Mouse (Mus musculus) forebrain, embryonic 15.5 days (tissue): ENCODE measurements around the gene Prr13. TPM values are rescaled to one million over a fixed set of nuclear protein-coding genes. Genes with fewer than 3 reads are reported as not detected.

Source experiments
- ATAC-seq: fragments of 200-750 bp; cut with Nextera tagmentation; replicated peaks from 2 replicates; pipeline ENCODE4 v1.8.0; 2017; ENCODE audit warnings: mild to moderate bottlenecking, moderate TSS enrichment, moderate library complexity
- H3K27ac ChIP-seq: fragments of 300-500 bp; sonication (generic); replicated peaks from 2 replicates; pipeline ENCODE4 v1.5.1; 2015; ENCODE audit warnings: mild to moderate bottlenecking, inconsistent platforms
- H3K27me3 ChIP-seq: fragments of 300-500 bp; sonication (generic); 2 replicates; pipeline ENCODE4 v1.6.1; 2015; ENCODE audit warnings: inconsistent platforms
- H3K36me3 ChIP-seq: fragments of 300-500 bp; sonication (generic); 2 replicates; pipeline ENCODE4 v1.6.1; 2015; ENCODE audit warnings: mild to moderate bottlenecking, inconsistent platforms
- H3K4me1 ChIP-seq: fragments of 300-500 bp; sonication (generic); 2 replicates; pipeline ENCODE4 v1.6.1; 2015; ENCODE audit warnings: inconsistent platforms
- H3K4me2 ChIP-seq: fragments of 300-500 bp; sonication (generic); replicated peaks from 2 replicates; pipeline ENCODE4 v1.6.1; 2015; ENCODE audit warnings: mild to moderate bottlenecking, inconsistent platforms
- H3K4me3 ChIP-seq: fragments of 300-500 bp; sonication (generic); 2 replicates; pipeline ENCODE4 v1.5.1; 2015; ENCODE audit warnings: mild to moderate bottlenecking, inconsistent platforms
- H3K9ac ChIP-seq: fragments of 300-500 bp; sonication (generic); replicated peaks from 2 replicates; pipeline ENCODE4 v1.6.1; 2015; ENCODE audit warnings: mild to moderate bottlenecking, inconsistent platforms
- H3K9me3 ChIP-seq: fragments of 300-500 bp; sonication (generic); 2 replicates; pipeline ENCODE4 v1.6.1; 2016; ENCODE audit warnings: inconsistent platforms
- WGBS: fragments of 180-500 bp; shearing (Covaris S2); methylation state at CpG from one replicate; pipeline ENCODE4 v1.1.7; 2015; ENCODE audit warnings: mixed read lengths; 5-methylcytosine and 5-hydroxymethylcytosine counted together
- polyA plus RNA-seq: library from polyadenylated mRNA; unstranded; fragments of >200 nt; fragmentation: Nextera tagmentation; extraction: Ambion mirVana; gene quantifications from 2 replicates; pipeline ENCODE4 v1.2.1, GENCODE M21; 2015

Gene Prr13
- polyA plus RNA-seq: 85.8 and 89.1 TPM in 2 replicates

DNA sequence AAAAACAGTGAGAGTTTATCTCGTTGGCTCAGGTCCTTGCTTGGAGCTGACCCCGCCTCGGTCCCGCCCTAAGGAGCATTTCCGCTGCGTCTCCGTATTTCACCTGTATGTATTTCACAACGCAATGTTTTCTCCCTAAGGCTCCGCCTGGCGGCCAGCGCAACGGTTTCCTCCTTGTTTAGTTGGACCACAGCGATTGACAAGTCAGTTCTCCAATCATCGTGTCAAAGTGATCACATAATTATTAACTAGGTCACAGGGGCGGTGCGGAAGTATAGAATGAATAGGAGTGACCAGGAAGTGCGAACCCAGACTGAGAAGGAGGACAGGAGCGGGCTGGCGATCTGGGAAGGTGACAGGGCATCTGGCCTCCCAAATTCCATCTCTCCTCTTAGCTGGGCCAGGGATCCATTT is at the start of gene Prr13:
Gene Prr13 (plus strand): TSS at position 125 of the 414 bp plus-strand sequence.
- 0% methylated on average over 19 of the region's 19 CpGs for WGBS

DNA sequence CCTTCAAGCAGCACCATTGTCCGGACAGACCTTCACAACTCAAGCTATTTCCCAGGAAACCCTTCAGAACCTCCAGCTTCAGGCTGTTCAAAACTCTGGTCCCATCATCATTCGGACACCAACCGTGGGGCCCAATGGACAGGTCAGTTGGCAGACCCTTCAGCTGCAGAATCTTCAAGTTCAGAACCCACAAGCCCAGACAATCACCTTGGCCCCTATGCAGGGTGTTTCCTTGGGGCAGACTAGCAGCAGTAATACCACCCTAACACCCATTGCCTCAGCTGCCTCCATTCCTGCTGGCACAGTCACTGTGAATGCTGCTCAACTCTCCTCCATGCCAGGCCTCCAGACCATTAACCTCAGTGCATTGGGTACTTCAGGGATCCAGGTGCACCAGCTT is 49.5 kb upstream of the Prr13 start:
- Histone ChIP-seq H3K4me3 (no peak overlapping the region), H3K27me3 (no peaks in the 10 kb centered on the region), H3K9me3 (no peaks in the 10 kb centered on the region), H3K9ac (no peak overlapping the region), H3K4me2 (no peak overlapping the region), H3K36me3 (peaks cover 45% of the 10 kb centered on the region), H3K27ac (no peak overlapping the region), H3K4me1 (peaks cover 50% of the 10 kb centered on the region)
- WGBS: 93% methylated on average over 3 of the region's 3 CpGs
- no peak for ATAC-seq

More for the DNA sequence above, at the start of gene Prr13:
- H3K4me1 ChIP-seq: peaks cover 15% of the 10 kb centered on the region
- H3K9me3 ChIP-seq: no peaks in the 10 kb centered on the region
- peak; percentile 87 for ATAC-seq
- peak within 1 kb of the TSS; percentile 50 for H3K4me2 ChIP-seq
- no peaks in the 10 kb centered on the region for H3K27me3 ChIP-seq
- H3K27ac ChIP-seq: no peak within 1 kb of the TSS; the same call in 1 of the 2 replicates
- peak within 1 kb of the TSS; percentile 47 for H3K9ac ChIP-seq
- H3K36me3 ChIP-seq: peaks cover 9% of the 10 kb centered on the region; the same call in 1 of the 2 replicates
- peak within 1 kb of the TSS; percentile 44 for H3K4me3 ChIP-seq

DNA sequence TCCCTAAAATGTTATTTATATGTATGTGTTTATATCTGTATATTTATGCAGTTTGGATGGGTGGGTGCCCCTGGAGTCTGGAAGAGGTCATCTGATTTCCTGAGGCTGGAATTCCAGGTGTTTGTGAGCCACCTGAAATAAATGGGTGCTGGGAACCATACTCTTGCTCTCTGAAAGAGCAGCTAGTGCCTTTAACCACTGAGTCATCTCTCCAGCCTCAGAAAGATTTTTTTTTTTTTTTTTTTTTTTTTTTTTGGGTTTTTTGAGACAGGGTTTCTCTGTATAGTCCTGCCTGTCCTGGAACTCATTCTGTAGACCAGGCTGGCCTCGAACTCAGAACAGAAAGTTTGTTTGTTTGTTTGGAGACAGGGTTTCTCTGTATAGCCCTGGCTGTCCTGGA is 47.8 kb upstream of the Prr13 start:
- no peak overlapping the region for H3K9ac ChIP-seq
- H3K4me3 ChIP-seq: no peak overlapping the region
- peak overlapping the region; percentile 2; the same call in 1 of the 2 replicates for H3K4me2 ChIP-seq
- H3K36me3 ChIP-seq: peaks cover 46% of the 10 kb centered on the region
- no peak for ATAC-seq
- H3K27ac ChIP-seq: no peak overlapping the region
- peaks cover 47% of the 10 kb centered on the region for H3K4me1 ChIP-seq
- H3K9me3 ChIP-seq: no peaks in the 10 kb centered on the region
- WGBS: 95% methylated on average over 1 of the region's 1 CpGs
- no peaks in the 10 kb centered on the region for H3K27me3 ChIP-seq

DNA sequence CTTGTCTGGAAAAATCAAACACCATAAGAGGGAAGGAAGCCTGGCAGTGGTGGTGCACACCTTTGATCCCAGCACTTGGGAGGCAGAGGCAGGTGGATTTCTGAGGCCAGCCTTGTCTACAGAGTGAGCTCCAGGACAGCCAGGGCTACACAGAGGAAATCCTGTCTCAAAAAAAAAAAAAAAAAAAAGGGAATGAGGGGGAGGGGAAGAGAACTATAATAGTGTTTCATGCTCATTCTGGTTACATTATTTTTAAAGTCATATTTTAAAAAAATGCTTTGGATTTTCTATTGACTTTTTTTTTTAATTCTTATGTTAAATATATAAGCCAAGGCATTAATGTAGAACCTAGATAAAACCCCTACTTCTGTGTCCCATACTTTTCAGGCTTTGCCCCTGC is 45.1 kb upstream of the Prr13 start:
- Histone ChIP-seq H3K9me3 (no peaks in the 10 kb centered on the region), H3K9ac (no peak overlapping the region), H3K4me2 (no peak overlapping the region), H3K4me3 (no peak overlapping the region), H3K27me3 (no peaks in the 10 kb centered on the region), H3K27ac (no peak overlapping the region), H3K4me1 (peaks cover 27% of the 10 kb centered on the region), H3K36me3 (peaks cover 39% of the 10 kb centered on the region)
- no peak for ATAC-seq

DNA sequence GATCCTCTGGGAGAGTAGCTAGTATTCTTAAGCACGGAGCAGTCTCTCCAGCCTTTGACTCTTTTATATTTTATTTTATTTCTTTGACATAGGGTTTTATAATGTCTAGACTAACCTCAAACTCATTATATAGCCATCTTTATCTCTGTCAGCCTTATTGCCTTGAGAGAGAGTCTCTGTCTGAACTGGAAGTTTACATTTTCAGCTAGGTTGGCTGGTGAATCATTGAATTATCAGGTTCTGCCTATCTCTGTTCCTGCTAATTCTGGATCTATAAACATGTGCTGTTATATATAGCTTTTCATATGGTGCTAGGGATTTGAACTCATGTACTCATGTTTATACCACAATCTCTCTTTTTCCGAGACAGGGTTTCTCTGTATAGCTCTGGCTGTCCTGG is 41.3 kb upstream of the Prr13 start:
- ATAC-seq: no peak
- H3K36me3 ChIP-seq: peaks cover 17% of the 10 kb centered on the region
- H3K4me1 ChIP-seq: no peaks in the 10 kb centered on the region; the same call in 1 of the 2 replicates
- 93% methylated on average over 2 of the region's 2 CpGs for WGBS
- H3K9ac ChIP-seq: no peak overlapping the region
- H3K27me3 ChIP-seq: no peaks in the 10 kb centered on the region
- H3K4me3 ChIP-seq: no peak overlapping the region
- H3K4me2 ChIP-seq: no peak overlapping the region
- H3K9me3 ChIP-seq: no peaks in the 10 kb centered on the region
- no peak overlapping the region for H3K27ac ChIP-seq

DNA sequence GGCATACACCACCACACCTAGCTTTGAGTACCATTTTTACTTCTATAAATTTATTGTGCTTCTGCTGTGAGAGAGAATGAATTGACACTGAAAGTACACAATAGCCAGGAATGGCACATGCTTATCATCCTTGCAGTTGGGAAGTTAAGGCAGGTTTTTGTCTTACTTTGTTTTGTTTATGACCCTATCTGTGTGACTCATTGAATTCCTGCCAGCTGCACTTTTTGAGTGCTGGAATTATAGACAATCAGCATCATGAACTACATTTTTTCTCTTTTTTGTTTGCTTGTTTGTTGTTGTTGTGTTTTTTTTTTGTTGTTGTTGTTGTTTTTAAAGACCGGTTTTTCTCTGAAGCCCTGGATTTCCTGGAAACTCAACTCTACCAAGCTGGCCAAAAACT is 37.8 kb upstream of the Prr13 start:
- Histone ChIP-seq H3K4me2 (no peak overlapping the region), H3K27me3 (no peaks in the 10 kb centered on the region), H3K36me3 (peaks cover 11% of the 10 kb centered on the region), H3K9ac (no peak overlapping the region), H3K4me3 (no peak overlapping the region), H3K9me3 (no peaks in the 10 kb centered on the region), H3K27ac (no peak overlapping the region), H3K4me1 (no peaks in the 10 kb centered on the region)
- no peak for ATAC-seq
- 73% methylated on average over 1 of the region's 1 CpGs for WGBS

DNA sequence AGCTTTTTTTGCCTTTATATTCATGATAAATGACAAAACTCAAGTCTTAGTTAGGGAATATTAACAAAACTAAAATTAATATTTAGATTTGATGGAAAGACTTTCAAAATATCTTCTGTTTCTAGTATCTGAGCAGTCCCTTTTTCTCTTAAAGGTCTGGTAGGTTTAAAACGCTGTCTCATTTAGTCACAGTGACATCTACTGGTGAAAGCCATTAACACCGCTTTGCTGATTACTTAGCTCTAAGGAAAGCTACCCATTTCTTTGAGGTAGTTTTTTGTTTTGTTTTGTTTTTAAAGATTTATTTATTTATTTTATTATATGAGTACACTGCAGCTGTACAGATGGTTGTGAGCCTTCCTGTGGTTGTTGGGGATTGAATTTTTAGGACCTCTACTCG is 37.4 kb upstream of the Prr13 start:
- Histone ChIP-seq H3K27ac (no peak overlapping the region), H3K4me2 (no peak overlapping the region), H3K27me3 (no peaks in the 10 kb centered on the region), H3K36me3 (peaks cover 15% of the 10 kb centered on the region), H3K9ac (no peak overlapping the region), H3K4me1 (no peaks in the 10 kb centered on the region), H3K4me3 (no peak overlapping the region), H3K9me3 (no peaks in the 10 kb centered on the region)
- WGBS: 48% methylated on average over 3 of the region's 3 CpGs
- no peak for ATAC-seq

DNA sequence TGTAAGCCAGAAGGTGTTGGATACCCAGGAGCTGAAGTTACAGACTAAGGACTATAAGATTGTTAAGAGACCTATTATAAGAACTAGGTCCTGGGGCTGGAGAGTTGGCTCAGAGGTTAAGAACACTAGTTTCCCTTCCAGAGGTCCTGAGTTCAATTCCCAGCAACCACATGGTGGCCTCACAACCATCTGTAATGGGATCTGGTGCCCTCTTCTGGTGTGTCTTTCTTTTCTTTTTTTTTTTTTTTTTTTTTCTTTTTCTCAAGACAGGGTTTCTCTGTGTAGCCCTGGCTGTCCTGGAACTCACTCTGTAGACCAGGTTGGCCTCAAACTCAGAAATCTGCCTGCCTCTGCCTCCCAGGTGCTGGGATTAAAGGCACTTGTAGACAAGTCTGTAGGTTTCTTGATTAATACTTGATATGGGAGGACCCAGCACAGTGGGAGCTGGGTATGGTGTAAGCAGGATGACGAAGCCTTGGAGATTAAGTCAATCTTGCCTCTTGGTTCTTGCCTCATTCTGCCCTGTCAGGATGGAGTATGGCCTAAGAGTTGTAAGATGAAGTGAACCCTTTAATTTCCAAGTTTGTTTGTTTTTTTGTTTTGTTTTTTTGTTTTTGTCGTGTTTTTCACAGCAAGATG is 35.1 kb upstream of the Prr13 start:
- ATAC-seq: no peak
- Histone ChIP-seq H3K4me2 (no peak overlapping the region), H3K36me3 (peaks cover 33% of the 10 kb centered on the region), H3K4me1 (no peaks in the 10 kb centered on the region), H3K9me3 (no peaks in the 10 kb centered on the region), H3K27me3 (no peaks in the 10 kb centered on the region), H3K9ac (no peak overlapping the region), H3K27ac (no peak overlapping the region), H3K4me3 (no peak overlapping the region)
- WGBS: 90% methylated on average over 2 of the region's 2 CpGs

DNA sequence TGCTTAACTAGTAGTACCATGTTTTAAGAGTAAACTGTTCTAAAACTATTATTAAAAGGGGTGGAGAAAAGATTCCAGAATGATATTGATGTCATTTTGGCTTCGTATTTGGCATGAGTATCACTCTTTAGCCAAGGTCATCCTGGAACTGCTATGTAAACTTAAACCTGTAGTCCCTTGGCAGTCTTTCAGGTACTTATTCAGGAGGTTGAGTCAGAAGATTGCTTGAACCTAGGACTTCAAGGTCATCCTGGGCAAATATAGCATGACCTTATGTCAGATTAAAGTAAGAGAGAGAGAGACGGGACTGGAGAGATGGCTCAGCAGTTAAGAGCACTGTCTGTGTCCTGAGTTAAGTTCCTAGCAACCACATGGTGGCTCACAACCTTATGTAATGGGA is 34.2 kb upstream of the Prr13 start:
- 96% methylated on average over 2 of the region's 2 CpGs for WGBS
- H3K4me2 ChIP-seq: no peak overlapping the region
- H3K27me3 ChIP-seq: no peaks in the 10 kb centered on the region
- H3K9ac ChIP-seq: no peak overlapping the region
- no peak overlapping the region for H3K27ac ChIP-seq
- H3K4me3 ChIP-seq: no peak overlapping the region
- H3K36me3 ChIP-seq: peaks cover 39% of the 10 kb centered on the region
- no peak for ATAC-seq
- no peaks in the 10 kb centered on the region for H3K9me3 ChIP-seq
- H3K4me1 ChIP-seq: no peaks in the 10 kb centered on the region

DNA sequence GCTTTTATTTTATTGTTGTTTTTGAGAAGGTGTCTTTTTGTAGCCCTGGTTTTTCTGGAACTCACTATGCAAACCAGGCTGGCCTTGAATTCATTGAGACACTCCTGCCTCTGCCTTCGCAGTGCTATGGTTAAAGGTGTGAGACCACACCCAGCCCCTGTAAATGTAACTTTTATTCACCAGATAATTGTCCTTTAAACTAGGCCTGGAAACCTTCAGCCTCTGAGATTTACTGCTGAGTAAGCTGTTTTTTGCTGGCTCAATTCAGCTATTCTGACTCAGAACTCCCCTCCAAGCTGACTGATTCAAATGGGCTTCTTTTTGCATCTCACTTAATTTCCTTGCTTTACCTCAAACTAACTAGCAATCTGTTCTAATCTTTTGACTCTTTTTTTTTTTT is 31.9 kb upstream of the Prr13 start:
- Histone ChIP-seq H3K4me1 (no peaks in the 10 kb centered on the region), H3K9ac (no peak overlapping the region), H3K27ac (no peak overlapping the region), H3K4me2 (no peak overlapping the region), H3K36me3 (peaks cover 61% of the 10 kb centered on the region), H3K4me3 (no peak overlapping the region), H3K27me3 (no peaks in the 10 kb centered on the region), H3K9me3 (no peaks in the 10 kb centered on the region)
- 98% methylated on average over 1 of the region's 1 CpGs for WGBS
- ATAC-seq: no peak

DNA sequence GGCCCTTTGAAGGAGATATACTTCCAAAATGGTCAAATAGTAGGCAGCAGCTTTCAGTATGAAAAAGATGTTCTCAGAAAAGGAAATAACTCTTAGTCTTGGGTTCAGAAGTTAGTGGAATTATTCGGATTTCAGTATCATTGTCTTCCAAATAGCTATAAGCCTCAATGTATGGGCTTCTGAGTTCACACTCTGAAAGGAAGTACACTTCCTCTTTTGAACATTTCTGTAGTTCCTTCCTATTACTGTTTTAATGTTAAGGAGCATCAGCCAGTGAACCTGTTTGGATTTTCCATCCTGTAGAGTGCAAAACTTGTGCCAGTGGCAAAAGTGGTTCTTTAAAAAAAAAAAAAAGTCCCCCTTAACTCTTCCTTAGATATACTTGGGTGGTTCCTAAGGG is 26.8 kb upstream of the Prr13 start:
- H3K36me3 ChIP-seq: peaks cover 78% of the 10 kb centered on the region
- H3K4me2 ChIP-seq: no peak overlapping the region
- ATAC-seq: no peak
- no peaks in the 10 kb centered on the region for H3K27me3 ChIP-seq
- no peak overlapping the region for H3K27ac ChIP-seq
- whole genome bisulfite sequencing: 97% methylated on average over 1 of the region's 1 CpGs
- H3K9me3 ChIP-seq: no peaks in the 10 kb centered on the region
- no peaks in the 10 kb centered on the region for H3K4me1 ChIP-seq
- no peak overlapping the region for H3K9ac ChIP-seq
- H3K4me3 ChIP-seq: no peak overlapping the region

DNA sequence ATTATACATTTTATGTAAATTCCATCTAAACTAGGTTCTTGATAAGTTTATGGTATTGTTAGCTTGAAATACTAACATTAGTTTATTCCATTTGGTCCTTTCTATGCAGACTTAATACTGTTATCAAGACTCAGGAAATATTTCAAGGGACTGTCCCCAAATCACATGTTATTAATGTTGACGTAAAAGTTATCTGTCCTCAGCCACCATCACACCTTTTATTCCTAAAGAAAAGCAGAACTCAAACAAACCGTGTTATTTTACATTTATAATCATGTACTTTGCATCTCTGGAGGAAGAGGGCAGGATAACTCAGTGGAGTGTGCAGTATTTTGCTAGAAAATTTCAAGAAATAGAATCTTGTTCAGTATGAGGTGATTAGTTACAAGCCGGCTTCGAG is 25.7 kb upstream of the Prr13 start:
- Histone ChIP-seq H3K27me3 (no peaks in the 10 kb centered on the region), H3K27ac (no peak overlapping the region), H3K4me2 (no peak overlapping the region), H3K9me3 (no peaks in the 10 kb centered on the region), H3K4me1 (no peaks in the 10 kb centered on the region), H3K9ac (no peak overlapping the region), H3K4me3 (no peak overlapping the region), H3K36me3 (peaks cover 71% of the 10 kb centered on the region)
- 95% methylated on average over 4 of the region's 4 CpGs for WGBS
- no peak for ATAC-seq

DNA sequence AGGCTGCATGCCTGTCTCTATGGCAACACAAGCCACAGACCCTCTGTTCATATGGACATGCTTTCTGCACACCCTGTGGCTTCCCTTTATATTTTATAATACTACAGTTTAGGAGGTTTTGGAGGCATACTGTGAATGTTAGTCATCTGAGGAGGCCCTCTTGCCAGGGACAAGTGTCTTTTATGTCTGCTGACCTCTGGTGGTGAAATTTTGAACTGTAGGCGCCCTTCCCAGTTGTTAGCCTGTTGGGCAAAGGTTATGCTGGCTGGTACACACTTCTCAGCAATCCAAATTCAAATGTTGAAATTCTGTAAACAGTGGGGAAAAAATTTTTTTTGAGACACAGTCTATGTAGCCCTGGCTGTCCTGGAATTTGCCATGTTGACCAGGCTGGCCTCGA is 16.3 kb upstream of the Prr13 start:
- no peaks in the 10 kb centered on the region for H3K27me3 ChIP-seq
- no peak overlapping the region for H3K9ac ChIP-seq
- no peaks in the 10 kb centered on the region for H3K9me3 ChIP-seq
- peak; percentile 32; the same call in 1 of the 2 replicates for ATAC-seq
- H3K27ac ChIP-seq: no peak overlapping the region
- H3K36me3 ChIP-seq: no peaks in the 10 kb centered on the region
- WGBS: 45% methylated on average over 2 of the region's 2 CpGs
- H3K4me1 ChIP-seq: no peaks in the 10 kb centered on the region
- no peak overlapping the region for H3K4me3 ChIP-seq
- H3K4me2 ChIP-seq: no peak overlapping the region
